Mouse (Mus musculus): ENCODE results near the gene Znrd1. TPM values are rescaled to one million over a fixed set of nuclear protein-coding genes. Genes with fewer than 3 reads are reported as not detected.
A peak's percentile ranks its signal among the peaks of the same experiment; 100 is the strongest.

Znrd1 gene
- polyA plus RNA-seq, 1 experiment from 2014 or later: 98.4 TPM

GRCm38 (mm10) chr17:36942391-36942790 lies 16.0 kb downstream of the Znrd1 start:
- Histone ChIP-seq H3K9me3 (no peaks in the 10 kb centered on the region), H3K27me3 (peaks cover 65% of the 10 kb centered on the region), H3K4me2 (peak overlapping the region; percentile 83), H3K36me3 (no peaks in the 10 kb centered on the region), H3K4me3 (peak overlapping the region; percentile 40), H3K9ac (no peak overlapping the region), H3K27ac (no peak overlapping the region), H3K4me1 (peaks cover 17% of the 10 kb centered on the region)
- ATAC-seq (ENCODE audit: borderline replicate concordance, extremely low read depth, low FRiP score, low TSS enrichment): peak; percentile 86
- 36% methylated on average over 10 of the region's 10 CpGs for WGBS

DNA sequence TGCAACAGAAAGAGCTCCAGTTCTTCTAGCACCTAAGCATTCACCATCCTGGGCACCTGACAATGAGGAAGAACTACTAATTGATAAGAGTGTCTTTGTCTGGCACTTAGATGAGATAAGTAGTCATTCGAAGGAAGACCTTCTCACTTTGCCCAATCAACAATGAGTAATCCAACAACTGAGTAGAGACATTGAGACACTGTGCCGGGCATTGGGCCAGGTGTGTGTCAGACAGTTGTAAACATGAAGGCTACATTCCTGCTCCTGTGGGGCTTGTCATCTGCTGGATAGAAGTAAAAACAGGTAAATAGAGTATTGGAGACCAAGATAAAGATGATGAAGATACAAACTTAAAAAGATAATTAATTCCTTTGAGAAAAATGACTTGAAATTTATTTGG lies 20.3 kb downstream of the Znrd1 start:
- Histone ChIP-seq H3K9me3 (no peaks in the 10 kb centered on the region), H3K27ac (no peak overlapping the region), H3K4me1 (peaks cover 9% of the 10 kb centered on the region), H3K4me3 (no peak overlapping the region), H3K27me3 (peaks cover 36% of the 10 kb centered on the region), H3K9ac (no peak overlapping the region), H3K4me2 (no peak overlapping the region), H3K36me3 (no peaks in the 10 kb centered on the region)
- no peak for ATAC-seq (ENCODE audit: borderline replicate concordance, extremely low read depth, low FRiP score, low TSS enrichment)
- 65% methylated on average over 2 of the region's 2 CpGs for WGBS

- Histone ChIP-seq H3K36me3 (no peaks in the 10 kb centered on the region), H3K4me2 (no peak overlapping the region), H3K9me3 (no peaks in the 10 kb centered on the region), H3K27ac (no peak overlapping the region), H3K4me3 (no peak overlapping the region), H3K4me1 (0 out of 2 replicates have a peak, but pooled peaks cover 3% of the 10 kb centered on the region), H3K27me3 (peaks cover 9% of the 10 kb centered on the region; the same call in 1 of the 2 replicates), H3K9ac (no peak overlapping the region)
- WGBS: 48% methylated on average over 2 of the region's 2 CpGs
- no peak for ATAC-seq (ENCODE audit: borderline replicate concordance, extremely low read depth, low FRiP score, low TSS enrichment)
Measured at GRCm38 (mm10) chr17:36931806-36932205, 26.6 kb downstream of the Znrd1 start.

DNA sequence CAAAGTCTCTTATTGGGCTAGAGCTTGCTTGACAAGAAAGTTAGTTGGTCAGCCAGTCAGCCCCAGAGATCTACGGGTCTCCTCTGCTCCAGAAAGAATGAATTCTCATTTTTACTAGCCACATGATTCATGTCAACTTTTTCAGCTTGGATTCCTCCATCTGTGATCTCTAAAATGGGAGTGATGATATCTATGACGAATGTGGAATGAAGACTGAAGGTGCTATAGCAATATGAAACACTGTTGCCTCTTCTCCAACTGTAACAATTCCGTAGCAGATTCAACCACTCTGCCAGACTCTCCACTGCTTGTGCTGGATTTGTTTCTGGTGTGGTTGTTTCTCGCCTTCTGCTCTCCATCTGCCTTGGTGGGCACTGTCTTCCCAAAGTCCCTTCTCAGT lies 27.2 kb downstream of the Znrd1 start:
- no peak for ATAC-seq (ENCODE audit: borderline replicate concordance, extremely low read depth, low FRiP score, low TSS enrichment)
- H3K4me3 ChIP-seq: no peak overlapping the region
- no peaks in the 10 kb centered on the region for H3K9me3 ChIP-seq
- no peak overlapping the region for H3K9ac ChIP-seq
- H3K27ac ChIP-seq: no peak overlapping the region
- no peaks in the 10 kb centered on the region for H3K36me3 ChIP-seq
- WGBS: 77% methylated on average over 4 of the region's 4 CpGs
- H3K27me3 ChIP-seq: peaks cover 5% of the 10 kb centered on the region; the same call in 1 of the 2 replicates
- no peak overlapping the region for H3K4me2 ChIP-seq
- H3K4me1 ChIP-seq: 0 out of 2 replicates have a peak, but pooled peaks cover 3% of the 10 kb centered on the region

DNA sequence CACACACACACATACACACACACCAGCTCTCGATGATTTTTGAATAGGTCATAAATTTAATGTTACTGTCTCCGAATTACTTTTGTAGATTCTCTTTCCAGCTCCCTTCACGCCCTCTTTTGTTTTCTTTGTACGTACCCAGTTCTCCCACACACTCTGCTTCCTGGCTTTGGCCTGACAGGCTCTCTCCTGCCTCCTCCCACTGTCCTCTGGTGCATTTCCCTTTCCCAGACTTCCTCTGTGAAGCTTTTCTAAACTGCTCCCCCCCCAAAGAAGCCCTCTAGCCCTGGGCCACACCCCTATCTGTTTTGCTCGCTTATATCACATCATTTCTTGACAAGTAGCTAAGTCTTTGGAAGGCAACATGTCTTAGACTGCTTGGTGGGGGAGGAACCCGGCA lies 28.1 kb downstream of the Znrd1 start:
- ATAC-seq (ENCODE audit: borderline replicate concordance, extremely low read depth, low FRiP score, low TSS enrichment): no peak
- 0 out of 2 replicates have a peak, but pooled peaks cover 3% of the 10 kb centered on the region for H3K4me1 ChIP-seq

GRCm38 (mm10) chr17:36929236-36929932 lies 29.0 kb downstream of the Znrd1 start:
- no peak for ATAC-seq (ENCODE audit: borderline replicate concordance, extremely low read depth, low FRiP score, low TSS enrichment)
- H3K27ac ChIP-seq: no peak overlapping the region
- WGBS: 67% methylated on average over 12 of the region's 12 CpGs
- no peaks in the 10 kb centered on the region for H3K36me3 ChIP-seq
- H3K9ac ChIP-seq: no peak overlapping the region
- no peak overlapping the region for H3K4me3 ChIP-seq
- H3K27me3 ChIP-seq: peaks cover 4% of the 10 kb centered on the region; the same call in 1 of the 2 replicates
- H3K4me2 ChIP-seq: no peak overlapping the region
- H3K9me3 ChIP-seq: no peaks in the 10 kb centered on the region
- 0 out of 2 replicates have a peak, but pooled peaks cover 3% of the 10 kb centered on the region for H3K4me1 ChIP-seq

More for the DNA sequence above, 28.1 kb downstream of the Znrd1 start:
- H3K27ac ChIP-seq: no peak overlapping the region
- no peak overlapping the region for H3K4me2 ChIP-seq
- WGBS: 64% methylated on average over 6 of the region's 6 CpGs
- H3K9me3 ChIP-seq: no peaks in the 10 kb centered on the region
- H3K4me3 ChIP-seq: no peak overlapping the region
- H3K9ac ChIP-seq: no peak overlapping the region
- H3K36me3 ChIP-seq: no peaks in the 10 kb centered on the region
- peaks cover 5% of the 10 kb centered on the region; the same call in 1 of the 2 replicates for H3K27me3 ChIP-seq

- no peaks in the 10 kb centered on the region for H3K27me3 ChIP-seq
- no peak overlapping the region for H3K9ac ChIP-seq
- no peaks in the 10 kb centered on the region for H3K9me3 ChIP-seq
- H3K4me1 ChIP-seq: 0 out of 2 replicates have a peak, but pooled peaks cover 3% of the 10 kb centered on the region
- H3K4me3 ChIP-seq: no peak overlapping the region
- no peaks in the 10 kb centered on the region for H3K36me3 ChIP-seq
- no peak overlapping the region for H3K4me2 ChIP-seq
- H3K27ac ChIP-seq: no peak overlapping the region
- no peak for ATAC-seq (ENCODE audit: borderline replicate concordance, extremely low read depth, low FRiP score, low TSS enrichment)
- WGBS: 16% methylated on average over 10 of the region's 10 CpGs
Measured at GRCm38 (mm10) chr17:36927496-36928120, 30.8 kb downstream of the Znrd1 start.

DNA sequence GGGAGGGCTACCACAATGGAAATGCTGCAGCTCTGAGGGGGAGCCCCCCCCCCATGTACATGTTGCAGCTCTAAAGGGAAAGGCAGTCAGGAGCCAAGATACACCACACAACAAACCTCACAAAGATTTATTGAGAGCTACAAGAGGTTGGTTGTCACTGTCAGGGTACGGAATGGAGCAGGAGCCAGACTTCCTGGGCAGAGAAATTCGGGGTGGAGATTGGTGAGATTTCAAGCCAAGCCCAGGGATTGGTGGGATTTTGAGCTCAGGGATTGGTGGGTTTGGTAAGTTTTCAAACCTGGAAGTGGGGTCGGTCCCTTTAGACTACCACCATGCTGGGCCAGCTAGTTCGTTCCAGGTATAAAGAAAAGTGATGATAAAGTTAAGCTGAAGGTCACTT lies 34.9 kb downstream of the Znrd1 start:
- no peaks in the 10 kb centered on the region for H3K4me1 ChIP-seq
- no peaks in the 10 kb centered on the region for H3K27me3 ChIP-seq
- H3K4me2 ChIP-seq: no peak overlapping the region
- no peak for ATAC-seq (ENCODE audit: borderline replicate concordance, extremely low read depth, low FRiP score, low TSS enrichment)
- H3K36me3 ChIP-seq: no peaks in the 10 kb centered on the region
- H3K9me3 ChIP-seq: no peaks in the 10 kb centered on the region
- H3K9ac ChIP-seq: no peak overlapping the region
- no peak overlapping the region for H3K27ac ChIP-seq
- WGBS: 50% methylated on average over 4 of the region's 4 CpGs
- H3K4me3 ChIP-seq: no peak overlapping the region

DNA sequence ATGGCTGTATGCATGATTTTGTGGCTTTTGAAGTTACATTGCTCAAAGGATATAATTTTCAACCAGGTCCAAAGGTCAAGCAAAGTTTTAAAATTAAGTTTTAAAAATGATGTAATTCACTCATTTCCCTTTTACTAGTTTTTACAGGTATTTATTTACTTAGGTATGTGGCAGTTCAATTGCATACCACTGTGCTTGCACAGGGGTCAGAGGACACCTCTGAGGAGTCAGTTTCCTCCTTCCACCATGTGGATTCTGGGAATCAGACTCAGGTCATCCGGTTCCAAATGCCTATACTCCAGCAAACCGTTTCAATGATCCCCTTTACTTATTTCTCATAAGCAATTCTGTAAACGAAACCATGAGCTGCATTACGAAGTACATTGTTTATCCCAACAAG lies 35.6 kb downstream of the Znrd1 start:
- H3K4me2 ChIP-seq: no peak overlapping the region
- no peaks in the 10 kb centered on the region for H3K27me3 ChIP-seq
- H3K36me3 ChIP-seq: no peaks in the 10 kb centered on the region
- H3K27ac ChIP-seq: no peak overlapping the region
- H3K4me1 ChIP-seq: no peaks in the 10 kb centered on the region
- no peak overlapping the region for H3K9ac ChIP-seq
- no peak overlapping the region for H3K4me3 ChIP-seq
- no peak for ATAC-seq (ENCODE audit: borderline replicate concordance, extremely low read depth, low FRiP score, low TSS enrichment)
- no peaks in the 10 kb centered on the region for H3K9me3 ChIP-seq
- 73% methylated on average over 4 of the region's 4 CpGs for WGBS

DNA sequence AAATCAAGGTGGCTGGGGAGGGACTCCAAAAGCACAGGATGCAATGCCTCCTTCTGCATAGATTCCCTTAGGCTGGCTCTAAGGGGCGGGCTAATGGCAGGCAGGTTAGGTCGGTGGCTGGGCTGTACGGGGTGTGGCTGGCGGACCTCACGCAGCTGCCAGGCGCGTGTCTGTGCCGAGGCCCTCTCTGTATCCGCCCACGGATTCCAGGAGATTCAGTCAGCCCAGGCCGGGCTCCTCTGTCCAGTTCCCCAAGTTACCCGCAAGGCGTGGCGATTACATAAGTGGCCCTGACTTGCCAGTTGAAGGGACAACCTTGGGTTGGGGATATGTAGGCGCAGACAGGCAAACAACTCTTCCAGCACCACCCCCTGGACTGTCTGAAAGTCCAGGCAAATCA lies 38.1 kb downstream of the Znrd1 start:
- H3K4me2 ChIP-seq: no peak overlapping the region
- 37% methylated on average over 15 of the region's 15 CpGs for WGBS
- H3K9ac ChIP-seq: no peak overlapping the region
- ATAC-seq (ENCODE audit: borderline replicate concordance, extremely low read depth, low FRiP score, low TSS enrichment): no peak
- H3K27me3 ChIP-seq: no peaks in the 10 kb centered on the region
- no peaks in the 10 kb centered on the region for H3K9me3 ChIP-seq
- no peaks in the 10 kb centered on the region for H3K36me3 ChIP-seq
- H3K4me1 ChIP-seq: no peaks in the 10 kb centered on the region
- no peak overlapping the region for H3K27ac ChIP-seq
- H3K4me3 ChIP-seq: no peak overlapping the region

- Histone ChIP-seq H3K36me3 (no peaks in the 10 kb centered on the region), H3K4me1 (no peaks in the 10 kb centered on the region), H3K27ac (no peak overlapping the region), H3K4me3 (no peak overlapping the region), H3K27me3 (no peaks in the 10 kb centered on the region), H3K9ac (no peak overlapping the region), H3K9me3 (no peaks in the 10 kb centered on the region), H3K4me2 (no peak overlapping the region)
- 13% methylated on average over 9 of the region's 9 CpGs for WGBS
- ATAC-seq (ENCODE audit: borderline replicate concordance, extremely low read depth, low FRiP score, low TSS enrichment): no peak; the same call in 1 of the 2 replicates
Measured at GRCm38 (mm10) chr17:36915076-36915475, 43.3 kb downstream of the Znrd1 start.

DNA sequence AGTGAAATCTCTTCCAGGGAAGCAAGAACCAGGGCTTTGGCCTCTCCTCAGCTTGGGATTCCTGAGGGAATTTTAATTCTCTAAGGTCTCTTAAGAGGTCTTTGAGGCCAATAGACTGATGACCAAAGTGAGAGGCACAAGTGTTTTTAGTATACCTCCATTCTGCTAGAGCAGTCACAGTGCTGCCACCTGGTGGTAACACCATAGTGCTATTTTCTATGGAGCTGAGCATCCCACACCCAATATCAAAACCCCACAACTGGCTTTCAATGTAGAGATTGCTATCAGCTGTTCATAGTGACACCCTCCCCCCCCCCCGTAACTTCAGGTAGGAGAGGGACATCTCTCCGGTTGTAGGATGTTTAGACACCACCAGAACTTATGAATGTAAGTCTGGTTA lies 44.3 kb downstream of the Znrd1 start:
- no peak for ATAC-seq (ENCODE audit: borderline replicate concordance, extremely low read depth, low FRiP score, low TSS enrichment)
- Histone ChIP-seq H3K36me3 (no peaks in the 10 kb centered on the region), H3K27me3 (no peaks in the 10 kb centered on the region), H3K4me2 (no peak overlapping the region), H3K9ac (no peak overlapping the region), H3K27ac (no peak overlapping the region), H3K9me3 (no peaks in the 10 kb centered on the region), H3K4me3 (no peak overlapping the region), H3K4me1 (no peaks in the 10 kb centered on the region)
- WGBS: 8% methylated on average over 2 of the region's 2 CpGs

Data from lung, embryonic 15.5 days (tissue).